Mouse (Mus musculus): Measurements from ENCODE around the gene Glud1. TPM values are rescaled to one million over a fixed set of nuclear protein-coding genes. Genes with fewer than 3 reads are reported as not detected.
A peak's percentile ranks its signal among the peaks of the same experiment; 100 is the strongest.

Gene Glud1
- polyA plus RNA-seq, 1 experiment from 2014 or later: 107 TPM

- no peak overlapping the region for H3K27ac ChIP-seq
- H3K4me2 ChIP-seq (replicated peaks): no peak overlapping the region
- no peaks in the 10 kb centered on the region for H3K27me3 ChIP-seq (replicated peaks)
- 86% methylated on average over 7 of the region's 7 CpGs for WGBS
- no peak overlapping the region for H3K9ac ChIP-seq
- H3K4me1 ChIP-seq: no peaks in the 10 kb centered on the region
- no peaks in the 10 kb centered on the region for H3K9me3 ChIP-seq
- no peaks in the 10 kb centered on the region for H3K36me3 ChIP-seq
- no peak overlapping the region for H3K4me3 ChIP-seq
- no peak for ATAC-seq (ENCODE audit: low FRiP score, low read depth)
Observed at GRCm38 (mm10) chr14:34296350-34296749, 14.2 kb upstream of the Glud1 start.

GRCm38 (mm10) chr14:34297038-34297437, 13.5 kb upstream of the Glud1 start:
- Histone ChIP-seq H3K4me3 (no peak overlapping the region), H3K9ac (no peak overlapping the region), H3K27ac (no peak overlapping the region), H3K9me3 (no peaks in the 10 kb centered on the region), H3K4me1 (no peaks in the 10 kb centered on the region), H3K4me2 (replicated peaks) (no peak overlapping the region), H3K27me3 (replicated peaks) (no peaks in the 10 kb centered on the region), H3K36me3 (no peaks in the 10 kb centered on the region)
- 70% methylated on average over 4 of the region's 4 CpGs for WGBS
- ATAC-seq (ENCODE audit: low FRiP score, low read depth): no peak

GRCm38 (mm10) chr14:34297634-34298033, 12.9 kb upstream of the Glud1 start:
- H3K4me2 ChIP-seq (replicated peaks): no peak overlapping the region
- no peaks in the 10 kb centered on the region for H3K9me3 ChIP-seq
- H3K4me3 ChIP-seq: no peak overlapping the region
- H3K27ac ChIP-seq: no peak overlapping the region
- no peaks in the 10 kb centered on the region for H3K4me1 ChIP-seq
- H3K36me3 ChIP-seq: no peaks in the 10 kb centered on the region
- 50% methylated on average over 2 of the region's 2 CpGs for WGBS
- no peak overlapping the region for H3K9ac ChIP-seq
- H3K27me3 ChIP-seq (replicated peaks): no peaks in the 10 kb centered on the region
- ATAC-seq (ENCODE audit: low FRiP score, low read depth): no peak

- H3K27me3 ChIP-seq (replicated peaks): no peaks in the 10 kb centered on the region
- no peak for ATAC-seq (ENCODE audit: low FRiP score, low read depth)
- 83% methylated on average over 11 of the region's 11 CpGs for WGBS
Observed at GRCm38 (mm10) chr14:34298871-34299700, 11.4 kb upstream of the Glud1 start.

GRCm38 (mm10) chr14:34302681-34303242, 7.8 kb upstream of the Glud1 start:
- no peak overlapping the region for H3K4me2 ChIP-seq (replicated peaks)
- no peaks in the 10 kb centered on the region for H3K36me3 ChIP-seq
- ATAC-seq (ENCODE audit: low FRiP score, low read depth): no peak
- no peaks in the 10 kb centered on the region for H3K9me3 ChIP-seq
- H3K4me1 ChIP-seq: no peaks in the 10 kb centered on the region; the same call in 1 of the 2 replicates
- H3K27me3 ChIP-seq (replicated peaks): no peaks in the 10 kb centered on the region
- no peak overlapping the region for H3K27ac ChIP-seq
- no peak overlapping the region for H3K9ac ChIP-seq
- 77% methylated on average over 5 of the region's 5 CpGs for WGBS
- H3K4me3 ChIP-seq: no peak overlapping the region

More at GRCm38 (mm10) chr14:34298871-34299700, 11.4 kb upstream of the Glud1 start:
- H3K36me3 ChIP-seq: no peaks in the 10 kb centered on the region
- H3K4me2 ChIP-seq (replicated peaks): no peak overlapping the region
- no peaks in the 10 kb centered on the region; the same call in 1 of the 2 replicates for H3K4me1 ChIP-seq
- H3K9ac ChIP-seq: no peak overlapping the region
- no peaks in the 10 kb centered on the region for H3K9me3 ChIP-seq
- H3K4me3 ChIP-seq: no peak overlapping the region
- H3K27ac ChIP-seq: no peak overlapping the region

- no peaks in the 10 kb centered on the region; the same call in 1 of the 2 replicates for H3K4me1 ChIP-seq
- ATAC-seq (ENCODE audit: low FRiP score, low read depth): no peak
- WGBS: 20% methylated on average over 5 of the region's 5 CpGs
- no peaks in the 10 kb centered on the region for H3K36me3 ChIP-seq
- H3K27ac ChIP-seq: no peak overlapping the region
- no peaks in the 10 kb centered on the region for H3K27me3 ChIP-seq (replicated peaks)
- no peak overlapping the region for H3K4me2 ChIP-seq (replicated peaks)
- no peak overlapping the region for H3K9ac ChIP-seq
- H3K9me3 ChIP-seq: no peaks in the 10 kb centered on the region
- no peak overlapping the region for H3K4me3 ChIP-seq
Observed at GRCm38 (mm10) chr14:34303265-34303680, 7.3 kb upstream of the Glud1 start.

GRCm38 (mm10) chr14:34309266-34309665, 1.3 kb upstream of the Glud1 start:
- WGBS: 95% methylated on average over 4 of the region's 4 CpGs
- no peaks in the 10 kb centered on the region for H3K27me3 ChIP-seq (replicated peaks)
- no peaks in the 10 kb centered on the region for H3K36me3 ChIP-seq
- H3K27ac ChIP-seq: no peak overlapping the region
- peaks cover 16% of the 10 kb centered on the region for H3K4me1 ChIP-seq
- no peak overlapping the region for H3K4me3 ChIP-seq
- H3K4me2 ChIP-seq (replicated peaks): no peak overlapping the region
- H3K9ac ChIP-seq: no peak overlapping the region
- no peak for ATAC-seq (ENCODE audit: low FRiP score, low read depth)
- no peaks in the 10 kb centered on the region for H3K9me3 ChIP-seq

- H3K4me1 ChIP-seq: peaks cover 16% of the 10 kb centered on the region
- peak overlapping the region; percentile 84 for H3K4me2 ChIP-seq (replicated peaks)
- ATAC-seq (ENCODE audit: low FRiP score, low read depth): no peak
- peak overlapping the region; percentile 96 for H3K27ac ChIP-seq
- H3K27me3 ChIP-seq (replicated peaks): no peaks in the 10 kb centered on the region
- H3K36me3 ChIP-seq: no peaks in the 10 kb centered on the region
- H3K9ac ChIP-seq: peak overlapping the region; percentile 94
- WGBS: 12% methylated on average over 5 of the region's 5 CpGs
- peak overlapping the region; percentile 94 for H3K4me3 ChIP-seq
- H3K9me3 ChIP-seq: no peaks in the 10 kb centered on the region
Observed at GRCm38 (mm10) chr14:34309907-34310233, 657 bp upstream of the Glud1 start.

- WGBS: under 1% methylated on average over 47 of the region's 47 CpGs
Observed at GRCm38 (mm10) chr14:34311021-34311631, 599 bp downstream of the Glud1 start.

GRCm38 (mm10) chr14:34311691-34312090, 1.2 kb downstream of the Glud1 start:
- H3K4me1 ChIP-seq: peaks cover 16% of the 10 kb centered on the region
- no peak for ATAC-seq (ENCODE audit: low FRiP score, low read depth)
- H3K9me3 ChIP-seq: no peaks in the 10 kb centered on the region
- 2% methylated on average over 4 of the region's 4 CpGs for WGBS
- no peaks in the 10 kb centered on the region for H3K36me3 ChIP-seq
- H3K4me2 ChIP-seq (replicated peaks): peak overlapping the region; percentile 84
- no peak overlapping the region for H3K27ac ChIP-seq
- H3K27me3 ChIP-seq (replicated peaks): no peaks in the 10 kb centered on the region
- peak overlapping the region; percentile 94 for H3K9ac ChIP-seq
- peak overlapping the region; percentile 94 for H3K4me3 ChIP-seq

More at GRCm38 (mm10) chr14:34311021-34311631, 599 bp downstream of the Glud1 start:
- H3K27me3 ChIP-seq (replicated peaks): no peaks in the 10 kb centered on the region
- peak; percentile 39; the same call in 1 of the 2 replicates for ATAC-seq (ENCODE audit: low FRiP score, low read depth)
- H3K4me3 ChIP-seq: peak overlapping the region; percentile 94
- H3K36me3 ChIP-seq: no peaks in the 10 kb centered on the region
- H3K9ac ChIP-seq: peak overlapping the region; percentile 94
- no peaks in the 10 kb centered on the region for H3K9me3 ChIP-seq
- H3K27ac ChIP-seq: peak overlapping the region; percentile 96
- H3K4me2 ChIP-seq (replicated peaks): peak overlapping the region; percentile 84
- H3K4me1 ChIP-seq: peaks cover 16% of the 10 kb centered on the region

- Histone ChIP-seq H3K4me1 (peaks cover 16% of the 10 kb centered on the region), H3K9me3 (no peaks in the 10 kb centered on the region), H3K4me2 (replicated peaks) (peak overlapping the region; percentile 84), H3K27ac (no peak overlapping the region), H3K27me3 (replicated peaks) (no peaks in the 10 kb centered on the region), H3K4me3 (peak overlapping the region; percentile 94), H3K9ac (peak overlapping the region; percentile 27), H3K36me3 (no peaks in the 10 kb centered on the region)
- 11% methylated on average over 5 of the region's 6 CpGs for WGBS
- ATAC-seq (ENCODE audit: low FRiP score, low read depth): no peak
Observed at GRCm38 (mm10) chr14:34312339-34313048, 2.0 kb downstream of the Glud1 start.

GRCm38 (mm10) chr14:34313612-34314011, 3.1 kb downstream of the Glud1 start:
- Histone ChIP-seq H3K9ac (no peak overlapping the region), H3K27ac (no peak overlapping the region), H3K27me3 (replicated peaks) (no peaks in the 10 kb centered on the region), H3K36me3 (no peaks in the 10 kb centered on the region), H3K9me3 (no peaks in the 10 kb centered on the region), H3K4me2 (replicated peaks) (no peak overlapping the region; the same call in 1 of the 2 replicates), H3K4me3 (no peak overlapping the region), H3K4me1 (peaks cover 16% of the 10 kb centered on the region)
- 92% methylated on average over 3 of the region's 3 CpGs for WGBS
- no peak for ATAC-seq (ENCODE audit: low FRiP score, low read depth)
